Mouse (Mus musculus) CH12F3 (cell line): ENCODE measurements around the gene Ppp1r13b.

Experiments used
- in situ Hi-C: fragments of 300-500 bp; cut with MboI; formaldehyde crosslinking; loops from 2 replicates; pipeline ENCODE4 v1.14.3; 2020; ENCODE audit warnings: low sequenced_read_pairs

Ppp1r13b gene

DNA sequence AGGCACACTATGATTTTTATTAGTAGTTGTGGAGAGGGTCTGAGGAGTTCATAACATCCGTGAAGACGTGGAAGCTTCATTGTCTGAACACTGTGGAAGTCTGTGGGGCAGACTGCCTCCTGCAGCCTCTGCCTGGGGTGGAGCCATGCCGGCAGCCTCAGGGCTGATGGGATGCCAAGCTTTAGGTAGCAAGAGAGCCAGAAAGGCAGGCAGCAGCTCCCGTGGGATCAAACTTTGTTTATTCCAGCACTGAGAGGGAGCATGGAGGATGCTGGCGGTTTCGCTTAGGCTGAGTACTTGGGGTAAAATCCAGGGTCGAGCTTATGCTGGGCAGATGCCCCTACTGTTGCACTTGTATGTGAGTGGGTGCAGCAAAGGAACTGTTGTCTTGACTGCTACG lies 110.7 kb downstream of the Ppp1r13b start:
- in situ Hi-C loops: no loop called here

DNA sequence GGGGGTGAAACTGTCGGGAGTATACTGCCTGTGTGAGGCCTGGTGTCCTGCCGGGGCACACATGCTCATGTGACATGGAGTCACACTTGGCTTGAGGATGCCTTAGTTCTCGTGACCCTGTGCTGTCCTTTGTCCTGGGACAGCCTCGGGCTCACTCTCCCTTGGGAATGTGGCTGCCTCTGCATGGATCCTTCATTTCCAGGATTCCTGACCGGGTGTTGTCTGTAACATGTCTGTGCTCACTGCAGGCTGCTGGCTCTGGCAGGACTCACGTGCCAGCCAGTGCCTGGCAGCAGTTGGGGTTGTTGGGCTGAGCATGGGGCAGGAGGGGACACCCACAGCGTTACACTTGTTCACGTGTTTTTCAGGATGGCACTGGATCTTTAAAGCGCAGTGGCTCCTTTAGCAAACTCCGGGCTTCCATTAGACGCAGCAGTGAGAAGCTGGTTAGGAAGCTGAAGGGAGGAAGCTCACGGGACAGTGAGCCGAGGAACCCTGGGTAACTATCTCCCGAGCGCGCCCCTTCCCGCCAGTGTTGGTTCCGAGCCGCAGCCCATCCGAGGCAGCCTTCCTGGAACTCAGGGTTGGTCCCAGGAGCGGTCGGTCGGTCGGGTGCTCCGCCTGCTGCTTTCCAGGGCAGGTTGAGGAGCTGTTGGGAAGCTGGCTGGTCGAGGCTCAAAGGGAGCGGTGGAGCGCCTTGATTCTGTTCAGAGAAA lies 112.6 kb downstream of the Ppp1r13b start:
- in situ Hi-C loops: no loop called here

DNA sequence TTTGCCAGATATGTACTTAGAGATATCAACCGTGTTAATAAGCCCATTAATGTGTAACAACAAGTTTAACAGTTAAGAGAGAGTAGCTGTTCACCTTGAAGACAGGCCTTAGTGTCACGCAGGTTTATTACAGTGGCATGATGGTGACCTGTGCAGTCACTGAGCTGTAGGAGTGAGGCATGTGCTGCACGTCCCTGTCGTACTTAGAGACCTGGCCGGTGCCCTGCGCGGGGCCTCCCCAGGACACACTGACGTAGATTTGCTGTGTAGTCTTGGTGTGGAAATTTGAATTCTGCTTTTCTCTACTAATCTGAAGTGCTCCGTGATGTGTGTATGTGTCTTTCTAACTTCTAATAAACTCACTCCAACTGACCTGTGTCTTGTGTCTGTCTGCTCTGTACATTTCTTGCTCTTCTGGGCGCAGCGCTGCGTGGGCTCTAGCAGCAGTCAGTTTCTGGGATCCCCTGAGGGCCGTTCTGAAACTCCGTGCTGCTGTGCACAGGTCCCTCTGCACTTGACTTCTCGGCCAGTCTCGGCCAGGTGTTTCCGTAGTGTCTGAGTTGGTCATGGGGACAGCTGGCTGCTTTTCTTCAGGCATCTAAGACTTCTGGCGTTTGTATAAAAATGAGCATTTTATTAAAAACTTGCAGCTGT lies 113.3 kb downstream of the Ppp1r13b start:
- in situ Hi-C loops: no loop called here

DNA sequence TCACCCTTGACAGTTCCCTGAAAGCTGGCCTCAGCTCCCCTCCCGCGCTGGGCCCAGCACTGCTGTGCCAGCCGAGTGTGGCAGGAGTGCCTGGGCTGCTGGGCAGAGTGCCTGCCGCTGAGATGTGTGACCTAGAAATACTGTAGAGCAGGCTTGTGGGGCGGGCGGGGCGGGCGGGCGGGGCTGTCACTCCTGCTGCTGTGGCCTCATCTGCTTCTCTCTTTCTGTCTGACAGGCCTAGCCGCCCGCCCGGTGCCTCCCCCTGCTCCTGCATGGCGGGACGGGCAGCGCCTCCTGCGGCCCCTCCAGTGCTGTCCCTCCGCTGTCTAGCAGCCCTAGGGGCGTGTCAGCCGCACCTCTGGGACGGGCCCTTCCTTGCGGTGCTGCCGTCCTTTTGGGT lies 113.8 kb downstream of the Ppp1r13b start:
- in situ Hi-C loops: no loop called here

DNA sequence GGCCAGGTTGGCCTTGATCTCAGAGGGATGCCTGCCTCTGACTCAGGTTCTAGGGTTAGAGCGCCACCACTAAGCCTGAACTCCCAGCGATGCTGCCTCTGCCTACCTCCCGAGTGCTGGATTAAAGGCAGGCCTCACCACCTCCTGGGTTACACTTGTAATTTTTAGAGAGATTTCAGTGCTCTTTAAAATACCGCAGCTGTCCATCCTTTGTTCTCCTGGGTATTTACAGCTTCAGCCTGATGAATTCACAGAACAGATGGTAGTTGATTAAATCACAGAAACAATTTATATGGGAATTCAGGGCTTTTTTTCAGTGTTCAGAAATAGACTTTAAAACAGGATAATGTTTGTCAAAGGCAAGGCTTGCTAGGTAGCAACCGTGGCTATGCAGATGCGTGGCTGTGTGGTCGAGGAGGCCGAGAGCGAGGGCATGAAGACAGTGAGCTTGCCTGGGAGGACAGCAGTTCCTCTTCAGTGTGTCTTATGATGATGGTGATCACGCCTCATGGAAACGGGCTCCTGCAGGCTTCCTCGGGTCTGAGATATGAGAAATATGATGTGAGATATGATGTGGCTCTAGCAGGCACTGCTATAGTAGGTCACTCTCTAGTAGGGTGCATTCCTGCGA lies 116.3 kb downstream of the Ppp1r13b start:
- in situ Hi-C loops: no loop called here

DNA sequence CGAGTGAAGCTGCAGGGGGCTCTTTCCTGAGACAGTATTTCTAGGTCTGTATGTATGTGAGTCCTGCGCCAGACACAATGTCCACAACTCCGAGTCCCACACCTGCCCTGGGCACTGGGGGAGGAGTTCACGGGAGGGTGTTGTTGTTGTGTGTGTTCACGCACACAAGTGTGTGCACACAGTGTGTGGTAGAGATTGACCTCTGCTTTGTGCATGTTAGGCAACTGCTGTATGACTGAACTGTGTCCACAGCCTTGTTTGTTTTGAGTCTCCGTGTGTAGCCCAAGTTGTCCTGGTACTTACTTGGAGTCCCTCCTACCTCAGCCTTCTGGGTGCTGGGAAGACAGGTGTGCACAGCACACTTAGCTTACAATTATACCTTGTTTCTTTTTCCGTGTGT lies 117.3 kb downstream of the Ppp1r13b start:
- in situ Hi-C loops: no loop called here

DNA sequence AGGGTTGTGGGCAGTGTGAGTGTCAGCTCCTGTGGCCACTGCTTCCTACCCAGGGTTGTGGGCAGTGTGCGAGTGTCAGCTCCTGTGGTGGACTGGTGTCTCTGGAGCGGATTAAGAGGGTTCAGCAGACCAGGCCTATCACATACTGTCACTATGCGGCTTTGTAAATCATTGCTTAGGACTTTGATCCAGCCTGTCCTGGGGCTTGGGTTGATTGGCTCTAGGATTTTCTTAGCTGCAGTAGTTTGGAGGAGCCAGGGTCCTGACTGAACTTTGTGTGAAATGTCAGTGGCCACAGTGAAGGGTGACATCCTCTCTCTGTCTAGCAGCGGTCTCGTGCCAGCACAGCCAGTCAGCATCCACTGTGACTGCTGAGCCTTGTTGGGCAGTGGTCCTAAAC lies 117.8 kb downstream of the Ppp1r13b start:
- in situ Hi-C loops: no loop called here

DNA sequence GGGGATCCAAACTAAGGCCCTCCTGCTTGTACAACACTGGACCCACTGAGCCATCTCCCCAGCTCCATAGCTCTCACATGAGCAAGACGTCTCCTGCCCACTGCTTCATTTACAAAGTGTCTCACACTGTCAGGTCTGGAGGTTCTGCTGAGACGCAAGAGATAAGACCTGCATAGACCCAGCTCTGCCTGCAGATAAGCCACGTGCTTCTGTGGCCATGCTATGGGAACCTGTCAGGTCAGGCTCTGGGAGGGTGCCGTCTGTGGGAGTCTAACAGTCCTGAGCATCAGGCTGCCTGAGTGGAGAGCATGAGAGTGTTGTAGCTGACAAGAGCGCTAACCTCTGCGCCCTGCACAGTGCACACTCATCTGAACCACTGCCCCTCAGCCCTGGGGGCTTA lies 120.9 kb downstream of the Ppp1r13b start:
- in situ Hi-C loops: no loop called here

DNA sequence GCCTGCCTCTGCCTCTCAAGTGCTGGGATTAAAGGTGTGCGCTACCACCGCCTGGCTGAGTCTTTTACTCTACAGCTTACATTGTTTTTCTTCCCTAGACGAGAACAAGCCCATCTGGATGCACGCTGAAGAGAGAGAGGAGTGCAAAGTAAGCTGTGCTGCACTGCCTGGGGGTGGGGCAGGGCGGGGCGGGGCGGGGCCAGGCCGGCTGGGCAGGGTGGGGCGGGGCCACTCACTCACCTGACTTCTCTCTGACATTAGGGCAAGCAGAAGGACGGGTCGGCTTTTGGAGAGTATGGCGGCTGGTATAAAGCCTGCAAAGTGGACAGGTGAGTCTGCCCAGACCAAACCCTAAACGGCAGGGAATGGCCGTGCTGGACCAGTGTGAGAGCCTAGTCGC lies 122.7 kb downstream of the Ppp1r13b start:
- in situ Hi-C loops: no loop called here

DNA sequence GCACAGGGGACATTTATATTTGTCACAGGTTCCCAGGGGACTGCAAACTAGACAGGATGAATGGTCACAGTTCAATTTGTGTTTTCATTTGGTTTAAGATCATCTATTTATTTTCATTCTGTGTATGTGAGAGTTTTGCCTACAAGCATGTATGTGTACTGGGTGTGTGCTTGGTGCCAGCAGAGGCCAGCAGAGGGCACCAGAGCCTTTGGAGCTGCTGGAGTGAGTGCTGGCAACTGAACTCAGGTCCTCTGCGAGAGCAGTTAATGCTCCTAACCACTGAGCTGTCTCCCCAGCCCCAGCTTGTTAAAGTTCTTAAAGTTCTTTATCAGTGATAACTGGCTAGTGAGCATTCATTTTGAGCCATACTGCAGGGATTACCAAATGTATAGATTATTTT lies 128.4 kb downstream of the Ppp1r13b start:
- in situ Hi-C loops: no loop called here
